Mouse (Mus musculus) liver, embryonic 14 days (tissue): ENCODE results near the gene Ttc8. TPM values are rescaled to one million over a fixed set of nuclear protein-coding genes. Genes with fewer than 3 reads are reported as not detected.

Experiments
- polyA plus RNA-seq: library from polyadenylated mRNA; depleted of rRNA; stranded (reverse); fragments of >200 nt; gene quantifications from 2 replicates; pipeline ENCODE4 v1.2.3, GENCODE M21; 2012; rRNA removed

Ttc8 gene
- 2.0 and 2.2 TPM in 2 replicates for polyA plus RNA-seq

DNA sequence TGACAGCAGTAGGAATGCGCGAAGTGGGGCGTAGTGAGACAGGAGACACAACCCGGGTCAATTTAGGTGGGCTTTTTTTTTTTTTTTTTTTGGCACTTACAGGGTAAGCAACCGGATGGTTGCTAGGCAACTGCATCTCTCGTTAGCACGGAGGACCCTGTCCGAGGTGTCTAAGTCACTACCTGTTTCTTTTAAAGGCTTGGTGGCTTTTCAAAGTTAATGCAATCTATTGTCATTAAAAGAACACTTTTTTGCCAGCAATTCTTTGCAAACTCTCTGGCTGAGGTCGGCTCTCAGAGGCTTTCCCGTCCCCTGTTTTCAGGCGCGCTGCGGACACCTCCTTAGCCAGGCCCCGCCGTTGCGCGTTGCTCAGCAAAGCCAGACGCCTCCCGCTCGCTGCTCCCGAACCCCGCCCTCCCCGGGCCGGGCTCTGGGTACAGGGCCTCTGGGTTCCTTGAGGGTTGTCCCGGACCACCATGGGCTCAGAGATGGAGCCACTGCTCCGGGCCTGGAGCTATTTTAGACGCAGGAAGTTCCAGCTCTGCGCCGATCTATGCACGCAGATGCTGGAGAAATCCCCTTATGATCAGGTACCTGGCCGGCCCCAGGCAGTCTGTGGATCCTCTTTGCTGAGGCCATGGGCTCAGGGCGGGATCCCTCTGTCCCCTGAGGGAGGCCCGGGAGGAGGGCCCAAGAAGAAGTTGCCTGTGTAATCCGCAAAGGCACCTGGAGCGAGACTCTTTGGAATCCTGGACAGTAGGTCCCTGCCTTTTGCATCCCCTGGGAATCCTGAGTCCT, at the start of gene Ttc8:
Gene Ttc8, plus strand, starts transcription at position 381 of the 798 bp plus-strand sequence.

DNA sequence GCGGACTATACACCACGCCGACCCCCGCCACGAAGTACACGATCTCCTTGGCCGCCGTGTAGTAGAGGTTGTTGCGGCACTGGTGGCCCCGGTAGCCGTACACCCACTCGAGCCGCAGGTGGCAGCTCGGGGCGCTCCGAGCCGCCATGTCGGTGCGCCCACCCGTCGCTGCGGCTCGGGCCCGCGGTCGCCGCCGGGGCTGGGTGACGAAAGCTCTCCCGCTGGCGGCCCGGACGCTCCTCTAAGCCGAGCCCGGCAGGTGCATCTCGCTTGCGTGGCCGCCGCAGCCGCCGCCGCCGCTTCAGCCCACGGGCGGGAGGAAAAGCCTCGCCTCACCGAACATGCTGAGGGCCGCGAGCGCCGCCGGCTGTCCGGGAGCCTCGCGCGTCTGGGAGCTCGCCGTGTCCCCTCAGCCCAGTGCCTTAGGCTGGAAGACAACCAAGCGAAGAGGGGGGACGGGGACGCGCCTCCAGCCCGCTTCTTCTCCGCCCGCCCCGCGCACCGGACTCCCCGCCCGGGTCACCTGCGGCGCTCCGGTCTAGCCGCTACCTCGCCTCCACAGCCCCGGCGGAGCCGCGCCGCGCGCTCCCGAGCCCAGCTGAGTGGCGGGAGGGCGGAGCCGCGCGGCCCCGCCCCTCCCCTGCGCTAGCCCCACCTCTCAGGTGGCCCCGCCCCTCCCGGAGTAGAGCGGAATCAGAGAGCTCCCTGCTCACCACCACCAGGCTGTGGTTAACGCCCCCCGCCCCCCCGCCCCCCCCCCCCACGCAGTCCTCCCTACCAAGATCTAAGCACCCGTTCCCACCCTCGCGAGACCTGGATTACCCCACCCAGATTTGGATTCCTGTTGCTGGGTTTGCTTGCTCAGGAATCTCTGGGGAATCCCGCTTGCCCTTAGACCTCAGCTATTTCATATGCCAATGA, 19.2 kb upstream of the Ttc8 start, which contains the start of gene Eml5:
Gene Eml5, minus strand, starts transcription at position 604 of the 921 bp plus-strand sequence.

Other genes with a start within 250 kb of the Ttc8 start
- 1.9 TPM in 2 replicates for gene Ptpn21, start 183.2 kb upstream of the Ttc8 start, polyA plus RNA-seq
- gene Zc3h14, start 173.6 kb upstream of the Ttc8 start, polyA plus RNA-seq: 33.1 and 36.1 TPM in 2 replicates
- 0.88 and 0.98 TPM in 2 replicates for gene Eml5, start 19.1 kb upstream of the Ttc8 start, polyA plus RNA-seq